Mouse (Mus musculus) ES-Bruce4 (cell line): ENCODE measurements around the gene Gm9837. TPM values are rescaled to one million over a fixed set of nuclear protein-coding genes. Genes with fewer than 3 reads are reported as not detected.
A peak's percentile ranks its signal among the peaks of the same experiment; 100 is the strongest.

Source experiments
- H3K27ac ChIP-seq: 2 replicates; pipeline ENCODE4 v1.5.1; 2012; ENCODE audit warnings: low read length, inconsistent platforms; ENCODE audit not compliant: insufficient read depth
- H3K27me3 ChIP-seq: 2 replicates; pipeline ENCODE4 v1.6.1; 2012; ENCODE audit warnings: mild to moderate bottlenecking, low read length, inconsistent platforms; ENCODE audit not compliant: control insufficient read depth, poor library complexity, insufficient read depth, severe bottlenecking
- H3K36me3 ChIP-seq: 2 replicates; pipeline ENCODE4 v1.6.1; 2012; ENCODE audit warnings: inconsistent platforms, mild to moderate bottlenecking, low read length, moderate library complexity; ENCODE audit not compliant: control insufficient read depth, poor library complexity, insufficient read depth, severe bottlenecking
- H3K4me1 ChIP-seq: one replicate; pipeline ENCODE4 v1.8.1; 2011; ENCODE audit warnings: low read length; ENCODE audit not compliant: control insufficient read depth, insufficient read depth
- H3K4me3 ChIP-seq: 2 replicates; pipeline ENCODE4 v1.5.1; 2011; ENCODE audit warnings: low read depth, mild to moderate bottlenecking, low read length
- H3K9ac ChIP-seq: 2 replicates; pipeline ENCODE4 v1.6.1; 2012; ENCODE audit warnings: low read depth, mild to moderate bottlenecking, inconsistent platforms; ENCODE audit not compliant: poor library complexity, severe bottlenecking
- H3K9me3 ChIP-seq: replicated peaks from 2 replicates; pipeline ENCODE4 v1.6.1; 2012; ENCODE audit warnings: mild to moderate bottlenecking, low read length, inconsistent platforms; ENCODE audit not compliant: control insufficient read depth, poor library complexity, insufficient read depth, severe bottlenecking
- CTCF ChIP-seq: IDR thresholded peaks from one replicate; pipeline ENCODE4 v1.8.1; 2011; ENCODE audit warnings: low read depth, low read length
- EP300 ChIP-seq: IDR thresholded peaks from 2 replicates; pipeline ENCODE4 v1.6.1; 2011; ENCODE audit warnings: low read depth, low read length; ENCODE audit not compliant: insufficient read depth
- POLR2A ChIP-seq: IDR thresholded peaks from one replicate; pipeline ENCODE4 v1.8.1; 2011; ENCODE audit warnings: low read length; ENCODE audit not compliant: insufficient read depth
- polyA plus RNA-seq: library from polyadenylated mRNA; stranded (reverse); fragments of >200 nt; gene quantifications from 2 replicates; pipeline ENCODE4 v1.2.4, GENCODE M21; 2011; ENCODE audit warnings: low read depth; ENCODE audit not compliant: missing spikeins, insufficient read depth, insufficient read length

Gm9837 gene
- polyA plus RNA-seq, 1 experiment = not detected

DNA sequence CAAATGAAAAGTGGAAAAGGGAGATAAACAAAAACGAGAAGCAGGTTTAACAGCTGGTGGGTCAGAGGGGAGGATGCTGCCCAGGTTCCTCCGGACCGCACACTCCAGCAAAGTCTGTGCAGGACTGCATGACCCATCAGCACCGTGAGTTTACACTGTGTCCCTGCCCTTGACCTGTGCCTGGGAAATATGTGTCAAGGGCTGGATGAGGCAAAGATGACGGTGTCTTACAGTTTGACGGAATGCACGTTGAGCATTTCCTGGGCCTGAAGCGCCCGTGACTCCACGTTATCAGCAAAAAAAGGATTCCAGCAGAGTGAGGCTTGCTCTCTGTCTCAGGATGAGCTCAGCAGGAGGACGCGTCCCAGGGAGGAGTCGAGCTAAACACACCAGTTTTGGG is 24.7 kb downstream of the Gm9837 start:
- H3K36me3 ChIP-seq = no peaks in the 10 kb centered on the region
- H3K4me3 ChIP-seq = no peak overlapping the region
- TF ChIP-seq POLR2A (no peak), EP300 (no peak), CTCF (no peak)
- no peaks in the 10 kb centered on the region for H3K27me3 ChIP-seq
- H3K9ac ChIP-seq = no peak overlapping the region
- no peak overlapping the region for H3K27ac ChIP-seq
- no peaks in the 10 kb centered on the region for H3K4me1 ChIP-seq
- H3K9me3 ChIP-seq = no peaks in the 10 kb centered on the region

DNA sequence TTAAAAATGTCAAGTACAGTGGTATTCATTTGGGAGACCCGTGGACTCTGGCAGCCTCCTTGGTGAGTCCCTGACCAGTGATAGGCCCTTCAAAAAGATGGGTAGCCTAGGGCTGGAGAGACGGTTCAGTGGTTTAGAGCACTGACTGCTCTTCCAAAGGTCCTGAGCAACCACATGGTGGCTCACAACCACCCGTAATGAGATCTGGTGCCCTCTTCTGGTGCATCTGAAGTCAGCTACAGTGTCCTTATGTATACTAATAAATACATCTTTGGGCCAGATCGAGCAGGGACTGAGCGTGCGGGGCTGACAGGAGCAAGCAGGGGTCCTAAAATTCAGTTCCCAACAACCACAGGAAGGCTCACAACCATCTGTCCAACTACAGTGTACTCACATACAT is 26.4 kb downstream of the Gm9837 start:
- H3K36me3 ChIP-seq = no peaks in the 10 kb centered on the region
- H3K9ac ChIP-seq = no peak overlapping the region
- H3K4me1 ChIP-seq = no peaks in the 10 kb centered on the region
- H3K27ac ChIP-seq = no peak overlapping the region
- H3K27me3 ChIP-seq = no peaks in the 10 kb centered on the region
- no peak overlapping the region for H3K4me3 ChIP-seq
- TF ChIP-seq CTCF = peak; percentile 55
- TF ChIP-seq POLR2A = no peak
- H3K9me3 ChIP-seq = no peaks in the 10 kb centered on the region

DNA sequence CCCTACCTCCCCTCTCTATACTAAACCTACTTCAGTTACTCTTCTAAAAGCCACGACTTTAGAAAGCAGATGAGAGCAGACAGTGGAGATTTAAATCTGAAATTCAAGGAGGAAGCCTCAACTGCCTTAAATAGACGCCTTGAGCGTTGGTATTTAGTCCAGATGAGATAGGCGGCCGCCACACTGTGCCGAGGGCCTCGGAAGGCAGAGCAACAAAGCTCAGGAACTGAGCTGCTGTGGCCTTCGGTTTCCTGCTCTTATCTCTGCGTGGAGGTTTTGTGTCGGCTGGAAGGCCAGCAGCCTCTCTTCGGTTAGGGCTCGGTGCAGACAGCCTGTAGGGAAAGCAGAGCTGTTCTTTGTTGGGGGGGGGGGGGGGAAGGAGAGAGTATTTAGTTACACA is 28.4 kb downstream of the Gm9837 start:
- TF ChIP-seq EP300 (no peak), CTCF (no peak), POLR2A (no peak)
- no peaks in the 10 kb centered on the region for H3K36me3 ChIP-seq
- no peak overlapping the region for H3K4me3 ChIP-seq
- H3K9me3 ChIP-seq = no peaks in the 10 kb centered on the region
- H3K27ac ChIP-seq = no peak overlapping the region
- no peaks in the 10 kb centered on the region for H3K27me3 ChIP-seq
- H3K4me1 ChIP-seq = no peaks in the 10 kb centered on the region
- H3K9ac ChIP-seq = no peak overlapping the region

DNA sequence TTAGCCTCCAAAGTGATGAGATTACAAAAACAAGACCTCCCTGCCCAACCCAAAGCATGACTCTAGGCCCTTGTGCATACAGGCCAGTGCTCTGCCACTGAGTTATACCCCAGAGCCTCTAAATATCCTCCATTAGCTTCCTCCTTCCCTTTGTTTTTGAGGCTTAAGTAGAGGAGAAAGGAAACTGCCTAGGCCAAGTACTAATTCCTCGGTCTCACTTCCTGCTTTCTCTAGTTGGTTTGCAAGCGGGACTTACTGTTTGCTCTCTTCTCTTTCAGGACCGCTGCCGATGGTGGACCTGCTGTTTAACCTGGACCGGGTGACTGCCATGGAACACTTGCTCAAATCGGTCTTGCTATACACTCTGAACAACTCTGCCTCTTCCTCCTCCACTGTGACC is 33.9 kb downstream of the Gm9837 start:
- H3K4me1 ChIP-seq = no peaks in the 10 kb centered on the region
- no peak overlapping the region for H3K9ac ChIP-seq
- no peaks in the 10 kb centered on the region for H3K9me3 ChIP-seq
- H3K27me3 ChIP-seq = no peaks in the 10 kb centered on the region
- H3K4me3 ChIP-seq = no peak overlapping the region
- no peaks in the 10 kb centered on the region for H3K36me3 ChIP-seq
- no peak for TF ChIP-seq EP300
- no peak for TF ChIP-seq CTCF
- no peak for TF ChIP-seq POLR2A
- H3K27ac ChIP-seq = no peak overlapping the region

DNA sequence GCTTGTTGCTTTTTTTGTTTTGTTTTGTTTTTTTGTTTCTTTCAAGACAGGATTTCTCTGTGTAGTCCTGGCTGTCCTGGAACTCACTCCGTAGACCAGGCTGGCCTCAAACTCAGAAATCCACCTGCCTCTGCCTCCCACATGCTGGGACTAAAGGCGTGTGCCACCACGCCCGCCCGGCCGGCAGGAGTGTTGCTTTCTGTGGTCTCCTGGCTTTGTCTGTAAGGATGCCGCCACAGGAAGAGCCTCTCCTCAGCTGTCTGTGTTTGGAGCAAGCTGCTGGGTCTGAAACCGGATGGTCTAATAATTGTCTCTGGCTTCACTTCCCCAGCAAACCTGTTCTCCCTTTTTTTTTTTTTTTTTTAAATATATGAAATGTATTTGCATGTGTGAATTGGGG is 34.8 kb downstream of the Gm9837 start:
- TF ChIP-seq POLR2A (no peak), CTCF (no peak), EP300 (no peak)
- Histone ChIP-seq H3K27ac (no peak overlapping the region), H3K36me3 (no peaks in the 10 kb centered on the region), H3K4me3 (no peak overlapping the region), H3K4me1 (no peaks in the 10 kb centered on the region), H3K9ac (no peak overlapping the region), H3K27me3 (no peaks in the 10 kb centered on the region), H3K9me3 (no peaks in the 10 kb centered on the region)

DNA sequence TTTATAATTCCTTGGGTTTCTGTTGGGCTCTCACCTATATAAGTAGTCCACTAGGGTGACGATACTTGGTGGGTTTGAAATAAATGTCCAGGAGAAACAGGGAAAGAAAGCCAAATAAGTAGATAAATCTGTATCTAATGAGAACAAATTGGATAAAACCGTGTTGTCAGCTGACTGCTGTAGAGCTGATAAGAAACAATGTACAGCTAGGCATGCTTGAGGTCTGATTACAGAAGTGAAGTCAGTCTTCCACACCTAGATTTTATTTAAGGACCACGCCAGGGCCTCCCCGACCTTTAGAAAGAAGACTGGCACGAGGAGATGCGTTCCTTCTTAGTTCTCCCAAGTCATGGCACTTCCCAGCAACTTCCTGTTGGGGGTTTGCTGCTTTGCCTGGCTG is 37.2 kb downstream of the Gm9837 start:
- TF ChIP-seq CTCF (no peak), POLR2A (no peak), EP300 (no peak)
- H3K27ac ChIP-seq = no peak overlapping the region
- no peak overlapping the region for H3K4me3 ChIP-seq
- peaks cover 2% of the 10 kb centered on the region for H3K4me1 ChIP-seq
- no peaks in the 10 kb centered on the region for H3K27me3 ChIP-seq
- H3K9ac ChIP-seq = no peak overlapping the region
- H3K36me3 ChIP-seq = peaks cover 9% of the 10 kb centered on the region
- H3K9me3 ChIP-seq = no peaks in the 10 kb centered on the region
